Mouse (Mus musculus) retina, embryonic 14.5 days (tissue): ENCODE data around the gene Zfp114.

ENCODE experiments used
- DNase-seq: peaks from one replicate; pipeline ENCODE4 v3.0.0-alpha.2; 2015; ENCODE audit warnings: low spot score

Gene Zfp114

GRCm38 (mm10) chr7:24174618-24175336 is at the start of gene Zfp114:
Zfp114 (plus strand) TSS chr7:24175060.
- DNase-seq, result peak; percentile 88

DNA sequence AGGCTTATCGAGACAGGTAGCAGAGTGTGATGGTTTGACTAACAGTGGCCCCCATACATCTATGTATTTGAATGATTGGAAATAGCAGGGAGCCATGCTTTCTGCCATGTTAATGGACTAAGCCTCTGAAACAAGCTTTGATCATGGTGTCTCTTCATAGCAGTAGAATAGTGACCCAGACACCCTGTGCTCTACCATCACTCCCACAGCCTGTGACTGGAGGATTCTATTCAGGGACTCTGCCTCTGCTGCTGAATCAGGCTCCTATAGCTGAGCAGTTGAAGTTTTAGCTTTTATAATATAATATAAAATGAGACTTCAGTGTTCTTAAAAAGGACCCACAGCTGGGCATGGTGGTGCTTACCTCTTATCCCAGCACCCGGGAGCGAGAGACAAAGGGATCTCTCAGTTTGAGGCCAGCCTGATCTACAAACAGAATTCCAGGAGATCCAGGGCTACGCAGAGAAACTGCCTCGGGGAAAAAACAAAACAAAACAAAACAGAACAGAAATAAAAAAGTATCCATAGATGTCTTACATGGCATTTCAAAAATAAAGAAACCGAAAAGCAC is 41.4 kb upstream of the Zfp114 start:
- DNase-seq, result peak; percentile 2

DNA sequence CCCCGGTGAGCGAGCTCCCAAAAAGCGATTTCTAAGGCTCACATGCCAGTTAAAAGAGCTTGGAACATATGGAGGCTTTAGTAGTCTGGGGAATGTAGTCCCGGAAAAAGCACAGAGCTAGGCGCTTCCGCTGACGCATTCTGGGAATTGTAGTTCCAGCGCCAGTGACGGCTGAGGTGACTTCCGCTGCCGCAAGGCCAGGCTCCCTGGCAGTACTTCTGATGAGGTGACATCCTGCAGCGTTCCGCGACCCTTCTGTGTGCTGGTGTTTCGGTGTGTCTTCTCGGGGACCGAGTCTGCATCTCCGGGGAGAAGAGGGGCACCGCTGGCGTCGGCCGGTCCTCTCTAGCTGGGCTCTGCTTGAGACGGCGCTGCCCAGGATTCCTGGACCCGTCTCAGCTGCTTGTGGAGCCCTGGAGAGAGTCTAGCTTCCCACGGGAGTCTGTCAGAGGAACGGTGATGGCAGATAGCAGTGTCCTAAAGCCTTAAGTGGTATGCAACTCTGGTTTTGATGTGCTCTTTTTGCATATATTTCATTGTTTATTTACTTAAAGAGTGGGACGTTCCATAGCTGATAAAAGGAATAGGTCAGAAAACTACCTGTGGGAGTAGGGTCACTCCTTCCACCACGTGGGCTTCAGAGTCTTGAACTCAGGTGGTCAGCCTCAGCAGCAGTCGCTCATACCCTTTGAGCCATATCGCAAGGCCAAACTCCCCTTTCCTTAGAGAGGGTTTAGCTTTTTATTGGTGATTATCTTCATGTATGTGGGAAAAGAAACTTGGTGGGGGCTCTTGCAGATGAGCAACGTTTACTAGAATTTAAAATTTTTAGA is 40.6 kb upstream of the Zfp114 start, which contains the start of gene Zfp235:
Gene Zfp235 (plus strand): TSS at position 174 of the 833 bp plus-strand sequence.
- peak; percentile 89 for DNase-seq

- DNase-seq, result no peak
Measured at GRCm38 (mm10) chr7:24142566-24142965, 32.3 kb upstream of the Zfp114 start.

DNA sequence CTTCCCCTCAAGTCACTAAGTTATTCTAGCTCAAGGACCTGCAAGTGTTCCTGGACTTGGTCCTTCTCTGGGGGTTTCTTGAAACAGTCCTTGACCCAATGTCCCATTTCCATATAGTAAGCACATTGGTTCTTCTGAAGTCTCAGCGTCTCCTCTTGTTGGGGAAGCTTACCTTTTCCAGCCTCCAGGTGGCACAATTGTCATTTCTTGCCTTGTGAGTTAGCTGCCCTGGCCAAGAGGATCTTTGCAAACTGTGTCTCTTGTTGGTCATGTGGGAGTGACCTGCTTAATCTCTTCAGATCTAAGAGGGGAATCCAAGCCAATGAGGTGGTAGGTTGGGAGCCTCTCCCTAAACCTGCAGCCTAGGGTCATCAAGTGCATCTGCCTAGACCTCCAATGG is 21.6 kb upstream of the Zfp114 start:
- peak; percentile 53 for DNase-seq

- DNase-seq, result no peak
Measured at GRCm38 (mm10) chr7:24172191-24172590, 2.7 kb upstream of the Zfp114 start.

GRCm38 (mm10) chr7:24175337-24175711 is 464 bp downstream of the Zfp114 start:
- no peak for DNase-seq

DNA sequence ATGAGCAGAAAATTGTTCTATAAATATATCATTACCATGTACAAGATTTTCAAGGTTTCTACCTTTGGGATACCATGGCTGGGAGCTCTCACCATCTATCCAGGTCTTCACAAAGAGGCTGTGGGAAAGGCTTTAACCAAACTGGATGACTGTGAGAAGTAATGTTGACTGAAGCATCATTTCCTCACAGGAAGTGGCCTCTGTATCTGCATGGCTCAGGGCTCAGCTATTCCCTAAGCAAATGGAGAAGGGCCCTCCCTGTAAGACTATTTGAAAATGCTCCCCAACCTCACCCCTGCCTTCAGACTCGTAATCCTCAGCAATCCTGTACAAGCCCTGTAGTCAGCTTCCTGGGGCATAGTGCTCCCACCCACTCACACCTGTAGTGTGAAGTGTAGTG is 12.8 kb downstream of the Zfp114 start:
- DNase-seq, result no peak

- DNase-seq, result no peak
Measured at GRCm38 (mm10) chr7:24188901-24189570, 14.2 kb downstream of the Zfp114 start.

GRCm38 (mm10) chr7:24189571-24189944 is 14.7 kb downstream of the Zfp114 start:
- DNase-seq, result no peak

DNA sequence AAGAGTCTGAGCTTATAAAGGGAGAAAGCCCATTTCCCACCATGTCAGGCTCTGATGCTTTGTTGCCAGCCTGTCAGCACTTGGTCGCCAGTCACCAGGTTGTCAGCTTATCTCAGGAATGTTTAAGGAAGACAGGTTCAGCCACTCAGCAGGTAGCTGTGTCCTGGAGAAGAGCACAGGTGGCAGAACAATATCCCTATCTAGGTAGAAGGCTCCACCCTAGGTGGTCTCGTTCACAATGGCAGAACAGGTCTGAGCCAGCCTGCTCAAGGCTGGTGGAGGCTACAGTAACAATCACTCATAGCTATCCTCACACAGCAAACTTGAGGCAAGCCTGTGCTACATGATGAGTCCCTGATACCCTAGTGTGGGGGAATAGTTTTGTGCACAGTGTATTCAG is 16.5 kb downstream of the Zfp114 start:
- no peak for DNase-seq

DNA sequence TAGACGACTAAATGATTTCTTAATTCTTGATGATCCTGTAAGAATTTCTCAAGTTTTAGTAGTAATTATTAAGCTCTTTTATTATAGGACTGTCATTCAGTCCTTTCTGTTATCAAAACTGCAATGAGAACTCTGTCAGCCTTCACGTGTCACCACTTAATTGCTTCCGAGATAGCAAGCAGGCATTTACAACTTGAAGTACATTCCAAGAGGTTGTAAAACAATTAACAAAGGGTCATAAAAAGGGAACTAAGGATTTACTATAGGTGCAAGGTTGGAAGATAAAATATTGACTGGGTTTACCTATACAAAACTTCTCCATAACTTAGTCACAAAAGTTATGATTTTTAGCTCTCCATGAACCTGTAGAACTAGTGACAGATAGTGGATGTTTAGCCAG is 18.3 kb downstream of the Zfp114 start:
- no peak for DNase-seq

GRCm38 (mm10) chr7:24196961-24197360 is 22.1 kb downstream of the Zfp114 start:
- DNase-seq, result no peak

- DNase-seq, result peak; percentile 85
Measured at GRCm38 (mm10) chr7:24207488-24208261, 32.8 kb downstream of the Zfp114 start.

GRCm38 (mm10) chr7:24208282-24208886 is 33.5 kb downstream of the Zfp114 start:
- DNase-seq, result no peak

DNA sequence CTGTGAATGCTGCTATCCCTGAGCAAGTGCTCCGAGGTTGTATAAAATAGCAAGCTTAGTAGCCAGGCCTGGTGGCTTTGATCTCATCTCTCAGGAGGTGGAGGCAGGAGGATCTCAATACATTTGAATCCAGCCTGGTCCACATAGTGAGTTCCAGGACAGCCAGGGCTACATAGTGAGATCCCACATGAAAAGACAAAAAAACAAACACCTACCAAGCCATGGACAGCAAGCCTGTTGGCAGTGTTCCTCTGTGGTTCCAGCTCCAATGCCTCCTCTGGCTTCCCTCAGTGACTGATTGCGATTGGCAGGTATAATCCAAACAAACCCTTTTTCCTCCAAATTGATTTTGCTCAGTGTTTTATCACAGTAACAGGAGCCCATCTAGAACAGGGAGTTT is 35.4 kb downstream of the Zfp114 start:
- no peak for DNase-seq

GRCm38 (mm10) chr7:24211343-24211742 is 36.5 kb downstream of the Zfp114 start, which contains the start of gene Zfp111:
Zfp111 (minus strand) TSS chr7:24211443.
- no peak for DNase-seq
